Mouse (Mus musculus) bone marrow, adult 2 months (tissue): Measurements from ENCODE around the gene Actn1. TPM values are rescaled to one million over a fixed set of nuclear protein-coding genes. Genes with fewer than 3 reads are reported as not detected.
A peak's percentile ranks its signal among the peaks of the same experiment; 100 is the strongest.

Source experiments
- H3K27ac ChIP-seq: fragments of 200-500 bp; 2 replicates; pipeline ENCODE4 v1.5.1; 2012; ENCODE audit warnings: low read depth, mild to moderate bottlenecking, control low read depth, inconsistent platforms, low read length; ENCODE audit not compliant: control insufficient read depth, poor library complexity, insufficient read depth
- H3K4me1 ChIP-seq: fragments of 200-500 bp; 2 replicates; pipeline ENCODE4 v1.6.1; 2011; ENCODE audit warnings: low read length; ENCODE audit not compliant: control insufficient read depth, insufficient read depth
- H3K4me3 ChIP-seq: fragments of 200-500 bp; replicated peaks from 2 replicates; pipeline ENCODE3; 2011; ENCODE audit warnings: mild to moderate bottlenecking, low read depth, low read length, control low read depth; ENCODE audit not compliant: control insufficient read depth
- CTCF ChIP-seq: fragments of 200-500 bp; IDR thresholded peaks from 2 replicates; pipeline ENCODE4 v1.5.1; 2011; ENCODE audit warnings: low read length, control low read depth; ENCODE audit not compliant: control insufficient read depth, insufficient read depth
- POLR2A ChIP-seq: fragments of 200-500 bp; IDR thresholded peaks from 2 replicates; pipeline ENCODE4 v1.6.1; 2011; ENCODE audit warnings: low read depth, mild to moderate bottlenecking, control low read depth, low read length, borderline replicate concordance; ENCODE audit not compliant: control insufficient read depth
- WGBS: fragments of 180-500 bp; shearing (Covaris S2); methylation state at CpG from one replicate; pipeline ENCODE4 v1.1.7; 2018; 5-methylcytosine and 5-hydroxymethylcytosine counted together
- polyA plus RNA-seq: library from polyadenylated mRNA; stranded (reverse); fragments of >200 nt; gene quantifications from 2 replicates; pipeline ENCODE4 v1.2.4, GENCODE M21; 2011; ENCODE audit warnings: low replicate concordance; ENCODE audit not compliant: missing spikeins, insufficient read depth, insufficient read length

The Actn1 gene
- polyA plus RNA-seq, 1 experiment = 70.6 TPM

- WGBS = 76% methylated on average over 6 of the region's 6 CpGs
- no peak for TF ChIP-seq POLR2A
- no peak for TF ChIP-seq CTCF
- Histone ChIP-seq H3K4me1 (peaks cover 2% of the 10 kb centered on the region; the same call in 1 of the 2 replicates), H3K27ac (no peak overlapping the region), H3K4me3 (no peak overlapping the region)
Observed at GRCm38 (mm10) chr12:80249539-80249938, 10.6 kb downstream of the Actn1 start.

- 79% methylated on average over 5 of the region's 5 CpGs for WGBS
- H3K4me3 ChIP-seq = no peak overlapping the region
- no peak for TF ChIP-seq POLR2A
- no peak for TF ChIP-seq CTCF
- no peak overlapping the region for H3K27ac ChIP-seq
- H3K4me1 ChIP-seq = peaks cover 3% of the 10 kb centered on the region; the same call in 1 of the 2 replicates
Observed at GRCm38 (mm10) chr12:80247067-80247466, 13.1 kb downstream of the Actn1 start.

GRCm38 (mm10) chr12:80246505-80246904 is 13.7 kb downstream of the Actn1 start:
- H3K4me1 ChIP-seq = peaks cover 3% of the 10 kb centered on the region; the same call in 1 of the 2 replicates
- WGBS = 85% methylated on average over 2 of the region's 2 CpGs
- TF ChIP-seq CTCF (no peak), POLR2A (no peak)
- no peak overlapping the region for H3K27ac ChIP-seq
- H3K4me3 ChIP-seq = no peak overlapping the region

GRCm38 (mm10) chr12:80244755-80245154 is 15.4 kb downstream of the Actn1 start:
- WGBS = 88% methylated on average over 1 of the region's 1 CpGs
- H3K4me3 ChIP-seq = no peak overlapping the region
- TF ChIP-seq CTCF = no peak
- no peak for TF ChIP-seq POLR2A
- peaks cover 4% of the 10 kb centered on the region; the same call in 1 of the 2 replicates for H3K4me1 ChIP-seq
- no peak overlapping the region for H3K27ac ChIP-seq

DNA sequence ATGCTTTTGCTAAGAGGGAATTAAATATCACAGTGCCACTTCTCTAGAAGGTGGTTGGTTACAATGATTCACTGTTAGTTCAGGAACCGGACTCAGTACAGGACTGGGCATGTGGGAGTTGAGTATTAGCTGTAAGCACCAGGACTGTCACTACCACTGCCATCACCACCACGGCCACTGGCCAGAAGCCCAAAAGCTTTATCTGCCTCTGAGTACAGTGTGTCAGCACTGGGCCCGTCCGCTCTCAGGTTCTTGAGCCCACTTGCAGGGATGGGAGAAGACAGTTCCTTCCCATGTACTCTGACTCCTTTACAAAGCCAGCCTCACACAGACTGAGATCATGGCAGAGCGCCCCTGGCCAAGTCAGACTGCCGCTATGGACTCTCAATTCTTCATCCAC is 16.0 kb downstream of the Actn1 start:
- TF ChIP-seq POLR2A = no peak
- TF ChIP-seq CTCF = no peak
- Histone ChIP-seq H3K27ac (no peak overlapping the region), H3K4me3 (no peak overlapping the region), H3K4me1 (peaks cover 4% of the 10 kb centered on the region; the same call in 1 of the 2 replicates)
- WGBS = 82% methylated on average over 6 of the region's 6 CpGs

GRCm38 (mm10) chr12:80243335-80243734 is 16.8 kb downstream of the Actn1 start:
- Histone ChIP-seq H3K27ac (no peak overlapping the region), H3K4me3 (no peak overlapping the region), H3K4me1 (peaks cover 4% of the 10 kb centered on the region; the same call in 1 of the 2 replicates)
- 81% methylated on average over 4 of the region's 4 CpGs for WGBS
- no peak for TF ChIP-seq POLR2A
- TF ChIP-seq CTCF = no peak

DNA sequence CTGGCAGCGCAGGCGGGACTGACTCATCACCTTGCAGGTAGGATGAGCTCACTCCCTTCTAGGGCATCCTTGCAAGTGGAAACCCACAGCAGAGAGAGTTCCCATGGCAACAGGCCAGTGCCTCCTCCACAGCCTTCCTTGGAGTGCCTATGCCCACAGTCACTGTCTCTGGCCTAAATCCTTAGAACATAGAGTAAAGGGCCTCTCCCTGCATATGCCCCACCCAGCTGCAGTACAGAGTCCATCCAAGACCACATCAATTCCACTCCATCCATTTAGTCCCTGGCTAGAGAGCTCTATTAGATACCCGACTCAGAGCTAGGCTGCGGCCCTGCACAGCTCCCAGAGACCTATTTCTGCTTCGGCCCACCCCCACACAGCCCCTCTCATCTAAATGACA is 20.7 kb downstream of the Actn1 start:
- Histone ChIP-seq H3K4me1 (peaks cover 9% of the 10 kb centered on the region), H3K27ac (no peak overlapping the region), H3K4me3 (no peak overlapping the region)
- no peak for TF ChIP-seq CTCF
- TF ChIP-seq POLR2A = no peak
- 84% methylated on average over 5 of the region's 5 CpGs for WGBS

DNA sequence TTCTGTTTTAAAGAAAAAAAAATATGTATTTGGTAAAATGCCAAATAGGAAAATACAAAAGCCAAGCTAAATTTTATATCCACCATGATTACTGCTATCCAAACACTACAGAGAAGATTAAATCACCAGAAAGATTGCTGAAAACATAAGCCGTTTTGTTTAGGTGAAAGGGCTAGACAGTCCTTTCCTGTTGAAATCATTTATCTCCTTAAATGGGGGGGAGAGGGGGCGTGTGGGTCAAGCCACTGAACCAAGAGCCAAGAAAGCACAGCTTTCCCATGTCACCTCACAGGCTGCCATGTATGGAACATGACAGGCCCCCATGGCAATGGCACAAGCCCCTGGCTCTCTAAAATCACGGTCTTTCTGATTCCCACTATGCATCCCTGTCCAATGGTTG is 21.6 kb downstream of the Actn1 start:
- Histone ChIP-seq H3K4me3 (no peak overlapping the region), H3K27ac (no peak overlapping the region), H3K4me1 (peaks cover 10% of the 10 kb centered on the region)
- 72% methylated on average over 3 of the region's 3 CpGs for WGBS
- no peak for TF ChIP-seq CTCF
- TF ChIP-seq POLR2A = no peak

GRCm38 (mm10) chr12:80235295-80235694 is 24.9 kb downstream of the Actn1 start:
- 3% methylated on average over 1 of the region's 1 CpGs for WGBS
- H3K4me1 ChIP-seq = peaks cover 12% of the 10 kb centered on the region
- TF ChIP-seq POLR2A (no peak), CTCF (no peak)
- no peak overlapping the region for H3K4me3 ChIP-seq
- peak overlapping the region; percentile 39; the same call in 1 of the 2 replicates for H3K27ac ChIP-seq
